Mouse (Mus musculus) lung, embryonic 14.5 days (tissue): ENCODE data around the gene Morc1. TPM values are rescaled to one million over a fixed set of nuclear protein-coding genes. Genes with fewer than 3 reads are reported as not detected.

Experiments used
- ATAC-seq: fragments of 200-750 bp; cut with Nextera tagmentation; 2 replicates; pipeline ENCODE4 v1.8.0; 2017; ENCODE audit warnings: mild to moderate bottlenecking, moderate TSS enrichment, moderate library complexity; ENCODE audit not compliant: insufficient read depth
- DNase-seq: peaks from one replicate; pipeline ENCODE4 v3.0.0-alpha.2; 2015
- H3K27ac ChIP-seq: fragments of 300-500 bp; sonication (generic); 2 replicates; pipeline ENCODE4 v1.5.1; 2014; ENCODE audit warnings: low read depth, mild to moderate bottlenecking, moderate library complexity
- H3K27me3 ChIP-seq: fragments of 300-500 bp; sonication (generic); 2 replicates; pipeline ENCODE4 v1.6.1; 2014; ENCODE audit warnings: low read length, control low read depth; ENCODE audit not compliant: insufficient read depth
- H3K36me3 ChIP-seq: fragments of 300-500 bp; sonication (generic); 2 replicates; pipeline ENCODE4 v1.6.1; 2014; ENCODE audit warnings: control low read depth; ENCODE audit not compliant: insufficient read depth
- H3K4me1 ChIP-seq: fragments of 300-500 bp; sonication (generic); 2 replicates; pipeline ENCODE4 v1.6.1; 2014; ENCODE audit warnings: antibody characterized with exemption, control low read depth; ENCODE audit not compliant: insufficient read depth
- H3K4me2 ChIP-seq: fragments of 300-500 bp; sonication (generic); 2 replicates; pipeline ENCODE4 v1.6.1; 2014; ENCODE audit warnings: mild to moderate bottlenecking
- H3K4me3 ChIP-seq: fragments of 300-500 bp; sonication (generic); 2 replicates; pipeline ENCODE4 v1.5.1; 2014; ENCODE audit warnings: low read depth, low read length
- H3K9ac ChIP-seq: fragments of 300-500 bp; sonication (generic); 2 replicates; pipeline ENCODE4 v1.6.1; 2014
- H3K9me3 ChIP-seq: fragments of 300-500 bp; sonication (generic); 2 replicates; pipeline ENCODE4 v1.6.1; 2016; ENCODE audit warnings: low read depth, low read length, control low read depth
- CTCF ChIP-seq: IDR thresholded peaks from 2 replicates; pipeline ENCODE4 v1.5.1; 2016; ENCODE audit warnings: antibody characterized with exemption, low read depth
- WGBS: fragments of 180-500 bp; shearing (Covaris S2); extraction: QIAGEN DNeasy Blood & Tissue Kit; methylation state at CpG from one replicate; pipeline ENCODE4 v1.1.7; 2014; 5-methylcytosine and 5-hydroxymethylcytosine counted together
- polyA plus RNA-seq: library from polyadenylated mRNA; unstranded; fragments of >200 nt; fragmentation: Nextera tagmentation; extraction: Ambion mirVana; gene quantifications from 2 replicates; pipeline ENCODE4 v1.2.1, GENCODE M21; 2014

The Morc1 gene
- polyA plus RNA-seq, 1 experiment from 2014 or later = 0.09 TPM

- TF ChIP-seq CTCF = no peak
- 70% methylated on average over 10 of the region's 10 CpGs for WGBS
Observed at GRCm38 (mm10) chr16:48405674-48406403, 25.2 kb upstream of the Morc1 start.

GRCm38 (mm10) chr16:48409580-48409979, 21.5 kb upstream of the Morc1 start:
- Histone ChIP-seq H3K27ac (no peak overlapping the region), H3K27me3 (no peaks in the 10 kb centered on the region), H3K4me1 (peaks cover 5% of the 10 kb centered on the region; the same call in 1 of the 2 replicates), H3K9me3 (no peaks in the 10 kb centered on the region), H3K9ac (no peak overlapping the region), H3K4me3 (no peak overlapping the region), H3K36me3 (no peaks in the 10 kb centered on the region), H3K4me2 (peak overlapping the region; percentile 41)
- no peak for TF ChIP-seq CTCF
- 9% methylated on average over 7 of the region's 7 CpGs for WGBS
- DNase-seq = peak; percentile 52
- peak; percentile 52; the same call in 1 of the 2 replicates for ATAC-seq

More at GRCm38 (mm10) chr16:48405674-48406403, 25.2 kb upstream of the Morc1 start:
- no peak overlapping the region for H3K4me3 ChIP-seq
- no peaks in the 10 kb centered on the region for H3K27me3 ChIP-seq
- no peak for DNase-seq
- ATAC-seq = no peak
- H3K4me2 ChIP-seq = no peak overlapping the region
- no peak overlapping the region for H3K27ac ChIP-seq
- no peak overlapping the region for H3K9ac ChIP-seq
- H3K4me1 ChIP-seq = peaks cover 5% of the 10 kb centered on the region; the same call in 1 of the 2 replicates
- no peaks in the 10 kb centered on the region for H3K36me3 ChIP-seq
- H3K9me3 ChIP-seq = no peaks in the 10 kb centered on the region

DNA sequence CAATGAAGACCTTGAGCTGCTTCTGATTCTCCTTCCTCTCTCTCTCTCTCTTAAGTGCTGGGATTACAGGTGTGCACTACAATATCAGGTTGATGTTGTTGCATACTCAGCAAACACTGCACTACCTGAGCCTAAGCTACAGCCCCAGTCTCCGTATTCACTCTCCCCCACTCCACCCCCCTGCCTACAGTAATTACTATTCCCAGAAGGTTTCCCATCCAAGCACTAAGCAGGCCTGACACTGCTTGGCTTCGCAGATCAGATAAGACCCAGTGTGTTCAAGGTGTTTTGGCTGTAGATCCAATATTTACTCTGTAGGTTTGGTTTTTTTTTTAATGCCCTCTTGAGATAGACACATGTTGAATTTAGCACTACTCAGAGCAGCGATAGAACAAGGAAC, 20.9 kb upstream of the Morc1 start:
- DNase-seq (peak; percentile 50), ATAC-seq (peak; percentile 87)
- Histone ChIP-seq H3K27me3 (no peaks in the 10 kb centered on the region), H3K36me3 (no peaks in the 10 kb centered on the region), H3K4me1 (peaks cover 5% of the 10 kb centered on the region; the same call in 1 of the 2 replicates), H3K27ac (no peak overlapping the region), H3K4me3 (no peak overlapping the region), H3K9me3 (no peaks in the 10 kb centered on the region), H3K4me2 (peak overlapping the region; percentile 41; the same call in 1 of the 2 replicates), H3K9ac (no peak overlapping the region)
- TF ChIP-seq CTCF = no peak
- WGBS = 38% methylated on average over 3 of the region's 3 CpGs

DNA sequence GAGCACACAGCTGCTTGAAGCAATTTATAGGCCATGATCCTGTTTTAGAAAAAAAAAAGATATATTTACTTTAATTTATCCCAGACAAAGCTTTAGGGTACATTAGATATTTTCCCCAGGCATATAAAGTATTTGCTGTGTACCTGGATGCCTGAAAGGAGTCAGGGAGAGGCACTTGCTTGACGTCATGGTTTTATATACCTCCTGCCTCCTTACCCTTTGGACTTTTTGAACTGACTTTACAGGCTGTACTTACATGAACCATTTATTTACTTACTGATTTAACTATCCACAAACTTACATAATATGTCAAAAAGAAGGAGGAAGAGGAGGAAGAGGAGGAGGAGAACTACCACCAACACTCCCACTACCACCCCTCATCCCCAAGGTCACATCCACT, 18.8 kb upstream of the Morc1 start, which contains the start of gene Gm5485:
Gene Gm5485 (minus strand): TSS at position 171 of the 400 bp plus-strand sequence.
- 76% methylated on average over 1 of the region's 1 CpGs for WGBS
- TF ChIP-seq CTCF = no peak
- H3K27me3 ChIP-seq = no peaks in the 10 kb centered on the region
- H3K4me3 ChIP-seq = no peak within 1 kb of the TSS
- H3K4me2 ChIP-seq = no peak within 1 kb of the TSS
- no peaks in the 10 kb centered on the region for H3K9me3 ChIP-seq
- H3K27ac ChIP-seq = no peak within 1 kb of the TSS
- DNase-seq (no peak), ATAC-seq (no peak)
- no peak within 1 kb of the TSS for H3K9ac ChIP-seq
- H3K36me3 ChIP-seq = no peaks in the 10 kb centered on the region
- peaks cover 5% of the 10 kb centered on the region; the same call in 1 of the 2 replicates for H3K4me1 ChIP-seq

GRCm38 (mm10) chr16:48418557-48418956, 12.5 kb upstream of the Morc1 start:
- H3K36me3 ChIP-seq = no peaks in the 10 kb centered on the region
- no peaks in the 10 kb centered on the region for H3K9me3 ChIP-seq
- no peak overlapping the region for H3K9ac ChIP-seq
- no peak for TF ChIP-seq CTCF
- H3K4me3 ChIP-seq = no peak overlapping the region
- peak; percentile 68 for DNase-seq
- no peaks in the 10 kb centered on the region for H3K27me3 ChIP-seq
- no peak overlapping the region for H3K4me2 ChIP-seq
- WGBS = 40% methylated on average over 3 of the region's 3 CpGs
- ATAC-seq = peak; percentile 70; the same call in 1 of the 2 replicates
- H3K27ac ChIP-seq = no peak overlapping the region
- no peaks in the 10 kb centered on the region for H3K4me1 ChIP-seq

GRCm38 (mm10) chr16:48419035-48419434, 12.0 kb upstream of the Morc1 start:
- 64% methylated on average over 2 of the region's 2 CpGs for WGBS
- no peak for DNase-seq
- H3K27me3 ChIP-seq = no peaks in the 10 kb centered on the region
- no peaks in the 10 kb centered on the region for H3K4me1 ChIP-seq
- H3K9ac ChIP-seq = no peak overlapping the region
- ATAC-seq = no peak
- no peak overlapping the region for H3K4me2 ChIP-seq
- TF ChIP-seq CTCF = no peak
- no peaks in the 10 kb centered on the region for H3K36me3 ChIP-seq
- no peak overlapping the region for H3K27ac ChIP-seq
- H3K4me3 ChIP-seq = no peak overlapping the region
- no peaks in the 10 kb centered on the region for H3K9me3 ChIP-seq

DNA sequence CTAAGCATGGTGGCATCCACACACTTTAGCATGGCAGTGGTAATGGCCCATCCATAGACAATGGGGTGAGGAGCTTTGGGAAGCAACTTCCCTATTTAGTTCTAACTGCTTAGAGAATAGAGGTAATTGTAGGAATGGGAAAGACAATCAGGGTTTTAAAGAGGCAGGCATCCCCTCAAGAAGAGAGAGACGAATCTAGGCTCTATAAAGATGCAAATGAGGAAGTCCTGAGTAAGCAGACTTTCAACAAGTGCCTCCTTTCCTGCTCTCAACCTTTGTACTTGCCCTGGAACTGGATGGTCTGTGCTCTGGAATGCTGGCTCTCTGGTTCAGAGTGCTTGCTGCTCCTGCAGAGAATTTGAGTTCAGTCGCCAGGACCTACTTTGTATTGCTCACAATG, 8.5 kb upstream of the Morc1 start:
- ATAC-seq = no peak

More for the DNA sequence above, 8.5 kb upstream of the Morc1 start:
- no peaks in the 10 kb centered on the region for H3K4me1 ChIP-seq
- TF ChIP-seq CTCF = no peak
- no peak for DNase-seq
- no peaks in the 10 kb centered on the region for H3K9me3 ChIP-seq
- no peak overlapping the region for H3K9ac ChIP-seq
- no peak overlapping the region for H3K4me2 ChIP-seq
- 55% methylated on average over 2 of the region's 2 CpGs for WGBS
- H3K27ac ChIP-seq = no peak overlapping the region
- no peaks in the 10 kb centered on the region for H3K27me3 ChIP-seq
- no peaks in the 10 kb centered on the region for H3K36me3 ChIP-seq
- H3K4me3 ChIP-seq = no peak overlapping the region
